Mouse (Mus musculus) frontal cortex, postnatal 14 days (tissue): ENCODE data around the gene Omt2a.
"Not testable (repeated sequence)": the region's sequence is repeated elsewhere in the genome, so short reads cannot be mapped to it uniquely, and the experiment has no call there.

Experiments used
- DNase-seq, 2 experiments: peaks; one replicate each; pipeline ENCODE4 v3.0.0; 2022; ENCODE audit warnings: low spot score in 2 of 2

Omt2a gene

GRCm38 (mm10) chr9:78314696-78315095, at the start of gene Omt2a:
Gene Omt2a (minus strand): TSS chr9:78314796.
- DNase-seq: no peak

GRCm38 (mm10) chr9:78363374-78363773, 48.8 kb upstream of the Omt2a start:
- no peak for DNase-seq

- no peak for DNase-seq
Measured at GRCm38 (mm10) chr9:78360484-78360872, 45.9 kb upstream of the Omt2a start.

GRCm38 (mm10) chr9:78359750-78360483, 45.3 kb upstream of the Omt2a start:
- DNase-seq: no peak

GRCm38 (mm10) chr9:78358053-78358452, 43.5 kb upstream of the Omt2a start:
- DNase-seq: peak in 1 of 2 experiments; percentile 10

GRCm38 (mm10) chr9:78355611-78356010, 41.0 kb upstream of the Omt2a start, which contains the start of gene Gsta2:
Gene Gsta2 (minus strand): TSS chr9:78355788.
- DNase-seq: no peak

- no peak for DNase-seq
Measured at GRCm38 (mm10) chr9:78354665-78355578, 40.3 kb upstream of the Omt2a start.

- DNase-seq: no peak
Measured at GRCm38 (mm10) chr9:78351504-78352220, 37.1 kb upstream of the Omt2a start.

GRCm38 (mm10) chr9:78350007-78350406, 35.4 kb upstream of the Omt2a start:
- not testable (repeated sequence) for DNase-seq

- DNase-seq: not testable (repeated sequence)
Measured at GRCm38 (mm10) chr9:78349141-78349540, 34.5 kb upstream of the Omt2a start.

GRCm38 (mm10) chr9:78348206-78349004, 33.8 kb upstream of the Omt2a start:
- not testable (repeated sequence) for DNase-seq

- no peak for DNase-seq
Measured at GRCm38 (mm10) chr9:78347004-78347403, 32.4 kb upstream of the Omt2a start.

GRCm38 (mm10) chr9:78345235-78345634, 30.6 kb upstream of the Omt2a start:
- not testable (repeated sequence) for DNase-seq

GRCm38 (mm10) chr9:78343055-78343454, 28.5 kb upstream of the Omt2a start:
- not testable (repeated sequence) for DNase-seq

- DNase-seq: not testable (repeated sequence)
Measured at GRCm38 (mm10) chr9:78342494-78342893, 27.9 kb upstream of the Omt2a start.

GRCm38 (mm10) chr9:78340324-78340723, 25.7 kb upstream of the Omt2a start:
- DNase-seq: peak in 1 of 2 experiments; percentile 10

- DNase-seq: not testable (repeated sequence)
Measured at GRCm38 (mm10) chr9:78337050-78337449, 22.5 kb upstream of the Omt2a start.

GRCm38 (mm10) chr9:78327289-78327688, 12.7 kb upstream of the Omt2a start, which contains the start of gene Omt2b:
Gene Omt2b (plus strand): TSS chr9:78327589.
- not testable (repeated sequence) for DNase-seq

GRCm38 (mm10) chr9:78319499-78319898, 4.9 kb upstream of the Omt2a start:
- DNase-seq: no peak

- not testable (repeated sequence) for DNase-seq
Measured at GRCm38 (mm10) chr9:78308122-78308521, 6.5 kb downstream of the Omt2a start.

- not testable (repeated sequence) for DNase-seq
Measured at GRCm38 (mm10) chr9:78299143-78299542, 15.5 kb downstream of the Omt2a start.
